Mouse (Mus musculus) cerebellum, postnatal 14 days (tissue): Measurements from ENCODE around the gene Gabrr3.

Experiments used
- DNase-seq, 2 experiments: peaks; one replicate each; pipeline ENCODE4 v3.0.0; 2021; ENCODE audit warnings: mixed read lengths in 2 of 2

Gabrr3 gene

DNA sequence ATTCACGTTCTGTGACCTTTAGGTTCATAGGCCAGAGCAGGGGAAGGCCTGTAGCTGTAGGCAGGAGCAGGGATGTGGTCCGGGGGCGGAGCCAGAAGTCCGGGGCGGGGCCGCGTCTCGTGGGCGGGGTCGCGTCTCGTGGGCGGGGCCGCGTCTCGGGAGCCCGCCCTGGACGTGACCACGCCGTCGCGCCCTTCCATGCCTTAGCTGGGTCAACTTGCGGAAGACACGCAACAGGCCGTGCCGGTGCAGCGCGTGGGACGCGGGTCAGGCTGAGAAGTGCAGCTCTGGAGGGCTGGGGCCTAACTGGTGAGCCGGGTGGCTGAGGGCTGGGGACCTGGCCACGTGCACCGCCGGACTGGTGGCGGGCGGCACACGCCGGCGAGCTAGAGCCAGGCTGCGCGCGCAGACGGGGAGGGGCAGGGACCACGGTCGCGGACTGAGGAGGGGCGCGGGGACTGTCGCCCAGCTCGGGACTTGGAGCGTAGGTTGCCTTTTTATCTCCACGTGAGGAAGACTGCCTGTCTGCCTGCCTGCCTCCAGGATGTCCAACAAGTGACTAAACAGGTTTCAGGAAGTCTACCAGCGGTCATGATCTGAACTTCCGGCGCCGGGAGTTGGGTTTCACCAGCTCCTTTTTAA lies 64.6 kb downstream of the Gabrr3 start, which contains the start of gene Riox2:
Gene Riox2 (plus strand): TSS at position 139 of the 642 bp plus-strand sequence.
- peak; percentile 76 to 83 for DNase-seq

DNA sequence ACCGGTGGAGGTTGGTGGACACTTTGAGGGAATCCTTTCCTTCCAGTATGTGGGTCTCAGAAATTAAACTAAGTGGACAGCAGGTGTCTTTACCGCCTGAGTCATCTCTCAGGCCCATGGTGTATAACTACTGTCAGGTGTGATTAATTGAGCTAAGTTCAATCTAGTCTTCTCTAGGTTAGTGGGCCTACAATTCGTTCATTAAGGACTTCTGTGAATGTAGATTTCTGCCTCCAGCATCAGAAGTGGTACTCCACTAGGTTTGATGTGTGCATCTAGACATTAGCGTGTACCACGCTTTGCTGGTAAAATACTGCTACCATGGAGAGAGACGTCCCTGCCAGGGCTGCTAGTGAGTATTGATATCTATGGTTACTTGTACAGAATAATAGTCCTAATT lies 65.4 kb downstream of the Gabrr3 start:
- DNase-seq = no peak

DNA sequence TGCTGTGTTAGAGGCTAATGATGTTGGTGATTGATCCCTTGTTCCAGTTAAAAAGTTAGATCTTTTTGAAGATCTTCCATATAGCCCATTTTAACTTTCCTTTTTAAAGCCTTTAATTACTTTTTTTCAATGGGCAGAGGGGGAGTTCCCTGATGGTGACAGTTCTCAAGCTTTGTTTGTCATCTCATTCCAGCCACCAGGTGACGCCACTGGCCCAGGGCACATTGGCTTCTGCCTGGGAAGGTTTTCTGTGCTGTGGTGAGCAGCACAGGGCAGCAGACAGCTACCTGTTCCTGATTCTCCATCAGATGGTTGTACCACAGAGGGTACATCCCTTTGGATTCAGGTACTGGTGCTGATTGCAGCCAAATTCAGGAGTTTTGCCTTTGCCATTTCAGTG lies 67.7 kb downstream of the Gabrr3 start:
- DNase-seq = peak; percentile 64 to 82

- no peak for DNase-seq
Measured at GRCm38 (mm10) chr16:59477955-59478354, 70.8 kb downstream of the Gabrr3 start.

GRCm38 (mm10) chr16:59487239-59487638 lies 80.1 kb downstream of the Gabrr3 start:
- DNase-seq = no peak

- no peak for DNase-seq
Measured at GRCm38 (mm10) chr16:59487975-59488548, 80.9 kb downstream of the Gabrr3 start.

DNA sequence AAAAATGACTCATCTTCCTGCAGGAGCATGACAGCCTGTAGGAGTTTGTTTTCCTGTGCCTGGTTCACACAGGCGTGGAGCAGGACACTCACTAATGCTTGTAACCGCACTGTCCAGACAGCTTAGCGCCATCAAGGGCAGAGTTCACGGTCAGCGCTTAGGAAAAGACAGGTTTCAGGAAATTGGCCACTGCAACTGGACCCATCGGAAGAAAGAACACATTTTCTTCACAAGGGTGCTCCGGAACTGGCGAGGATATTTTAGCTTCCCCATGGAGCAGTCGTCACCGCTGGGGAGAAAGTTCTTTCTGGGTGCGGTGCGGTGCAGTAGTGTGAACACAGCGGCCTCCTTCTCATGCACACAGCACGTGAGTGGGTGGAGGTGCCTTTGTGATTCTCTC lies 86.1 kb downstream of the Gabrr3 start:
- DNase-seq = no peak

- no peak for DNase-seq
Measured at GRCm38 (mm10) chr16:59497947-59498346, 90.8 kb downstream of the Gabrr3 start.

DNA sequence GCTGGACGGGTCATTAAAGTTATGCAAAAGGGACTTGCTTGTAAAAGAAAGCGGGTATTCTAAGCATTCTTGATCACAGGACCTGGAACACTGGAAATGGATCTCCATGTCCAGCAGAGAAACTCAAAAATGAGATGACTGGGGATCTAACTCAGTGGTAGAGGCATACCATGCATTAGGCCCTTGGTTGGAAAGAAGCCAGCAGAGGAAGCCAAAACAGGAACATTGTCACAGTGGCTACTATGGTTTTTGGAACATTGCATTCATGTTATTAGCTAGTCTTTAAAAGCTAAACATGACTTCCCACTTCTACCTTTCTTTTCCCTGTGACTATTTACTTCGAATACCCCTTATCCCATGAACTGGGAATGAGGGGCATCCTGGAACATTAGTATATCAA lies 92.0 kb downstream of the Gabrr3 start:
- DNase-seq = no peak

- DNase-seq = no peak
Measured at GRCm38 (mm10) chr16:59509830-59510229, 102.7 kb downstream of the Gabrr3 start.
